Mouse (Mus musculus): ENCODE measurements around the gene Lrrc58.

Lrrc58 gene

DNA sequence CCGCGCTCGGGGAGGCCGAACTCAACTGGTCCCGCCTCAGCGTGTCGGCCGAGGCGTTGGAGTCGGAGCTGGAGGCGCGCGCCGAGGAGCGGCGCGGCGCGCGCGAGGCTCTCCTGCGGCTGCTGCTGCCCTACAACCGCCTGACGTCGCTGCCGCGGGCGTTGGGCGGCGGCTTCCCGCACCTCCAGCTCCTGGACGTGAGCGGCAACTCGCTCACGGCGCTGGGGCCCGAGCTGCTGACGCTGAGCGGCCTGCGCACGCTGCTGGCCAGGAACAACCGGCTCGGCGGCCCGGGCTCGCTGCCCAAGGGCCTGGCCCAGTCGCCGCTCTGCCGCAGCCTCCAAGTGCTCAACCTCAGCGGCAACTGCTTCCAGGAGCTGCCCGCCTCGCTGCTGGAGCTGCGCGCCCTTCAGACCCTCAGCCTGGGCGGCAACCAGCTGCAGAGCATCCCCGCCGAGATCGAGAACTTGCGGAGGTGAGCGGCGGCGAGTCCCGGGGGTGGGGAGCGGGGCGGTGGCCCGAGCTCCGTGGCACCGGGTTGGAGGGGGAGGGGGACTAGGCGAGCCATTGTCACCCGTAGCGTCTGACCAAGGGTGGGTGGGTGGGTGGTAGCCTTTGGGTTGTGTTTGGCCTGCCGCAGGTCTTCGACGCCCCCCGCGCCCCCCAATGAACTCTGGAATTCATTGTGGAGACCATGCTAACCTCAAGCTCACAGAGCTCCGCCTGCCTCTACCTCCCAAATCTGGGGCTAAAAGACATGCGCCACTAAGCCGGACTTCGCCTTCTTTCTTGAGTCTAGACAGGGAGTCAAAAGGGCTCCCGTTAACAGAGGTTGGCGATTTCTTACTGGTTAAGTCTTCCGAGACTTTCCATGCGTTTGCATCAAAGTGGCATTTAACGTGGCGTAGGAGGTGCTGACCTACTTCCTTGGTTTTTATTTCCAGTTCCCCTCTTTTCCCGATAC is 599 bp downstream of the Lrrc58 start:
- DNase-seq (ENCODE audit: low read depth, low spot score) = peak; percentile 47

DNA sequence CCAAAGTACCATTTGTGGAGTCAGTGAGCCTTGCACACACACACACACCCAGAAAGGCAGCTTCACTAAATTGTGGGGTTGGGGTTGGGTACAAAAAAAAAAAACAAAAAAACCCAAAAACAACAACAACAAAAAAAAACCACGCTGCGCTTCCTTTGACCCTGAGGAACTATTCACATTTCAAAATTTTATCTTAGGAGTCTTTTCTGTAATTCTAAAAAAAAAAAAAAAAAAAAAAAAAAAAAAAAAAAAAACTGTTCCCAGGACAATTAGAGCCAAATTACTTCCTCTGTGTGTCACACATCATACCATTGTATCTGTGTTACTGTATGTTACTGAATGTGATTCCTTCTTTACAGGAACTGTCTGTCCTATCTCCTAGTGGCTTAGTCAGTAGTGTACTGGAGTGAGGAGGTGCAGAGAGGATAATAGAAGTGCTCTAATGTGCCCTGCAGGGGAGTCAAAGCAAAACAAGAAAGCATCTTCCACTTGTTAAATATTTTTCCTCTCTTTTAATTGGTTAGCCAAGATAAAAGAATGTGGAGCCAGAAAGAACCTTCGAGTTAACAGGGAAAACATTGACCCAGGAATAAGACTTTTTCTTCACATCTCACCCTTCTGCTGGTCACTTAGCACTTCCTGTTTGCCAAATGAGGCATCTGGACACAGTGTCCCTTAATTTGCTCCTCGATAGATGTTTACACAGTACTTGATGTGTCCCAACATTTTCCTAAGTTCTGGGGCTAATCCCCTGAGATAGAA is 1.5 kb downstream of the Lrrc58 start:
- no peak for DNase-seq (ENCODE audit: low read depth, low spot score)

DNA sequence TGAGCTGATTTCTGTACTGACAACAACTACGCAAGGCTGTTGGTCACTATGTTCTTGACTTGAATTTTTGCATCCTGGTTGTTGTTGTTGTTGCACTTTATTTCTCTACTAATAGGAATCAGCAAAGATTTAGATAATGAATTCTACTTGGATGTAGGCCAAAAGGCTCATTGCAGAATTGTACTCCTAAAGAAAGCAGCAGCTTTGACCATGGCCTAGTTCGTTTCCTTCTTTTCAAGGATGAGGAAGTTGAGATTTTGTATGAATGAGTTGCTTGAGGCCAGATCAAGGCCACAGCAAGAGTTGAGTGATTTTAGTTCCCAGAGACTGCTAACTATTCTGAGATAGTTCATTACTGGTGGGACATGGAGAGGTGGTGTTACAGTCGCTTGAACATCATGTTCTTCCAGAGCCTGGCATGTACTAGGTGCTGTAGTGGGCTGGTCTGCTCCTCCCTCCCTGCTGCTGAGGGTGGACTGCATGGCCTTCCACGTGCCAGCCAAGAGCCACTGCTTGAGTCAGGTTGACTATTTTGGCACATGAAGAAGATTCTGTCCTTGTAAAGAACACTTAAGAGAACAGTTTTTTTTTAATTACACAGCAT is 3.0 kb downstream of the Lrrc58 start:
- no peak for DNase-seq (ENCODE audit: low read depth, low spot score)

DNA sequence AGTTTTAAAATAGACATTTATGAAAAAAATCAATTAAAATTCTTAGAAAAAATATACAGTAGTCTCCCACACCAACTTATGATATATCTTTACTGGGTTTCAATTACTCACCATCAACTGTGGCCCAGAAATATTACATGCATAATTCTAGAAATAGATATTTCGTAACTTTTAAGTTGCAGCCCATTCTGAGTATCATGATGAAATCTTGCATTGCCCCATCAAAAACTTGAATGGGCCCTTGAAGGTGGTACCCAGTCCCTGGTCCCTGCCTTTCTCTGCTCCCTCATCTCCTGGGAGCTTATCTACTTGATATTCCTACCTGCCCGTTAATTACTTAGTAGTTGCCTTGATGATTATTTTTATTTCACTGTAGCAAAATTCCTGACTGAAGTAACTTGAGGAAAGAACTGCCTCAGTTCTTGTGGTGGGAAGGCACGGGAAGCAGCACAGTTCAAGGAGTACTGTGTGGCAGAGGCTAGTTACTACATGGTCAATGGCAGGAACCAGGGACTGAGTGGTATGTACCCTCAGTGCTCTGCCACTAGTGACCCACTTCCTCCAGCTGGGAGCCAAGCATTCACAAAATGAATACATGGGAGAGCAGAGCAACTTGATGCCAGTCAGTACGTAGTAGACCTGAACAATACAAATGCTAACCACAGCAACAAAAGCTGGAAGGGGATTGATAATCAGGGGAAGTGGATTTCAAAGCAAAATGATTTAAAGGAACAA is 6.5 kb downstream of the Lrrc58 start:
- no peak for DNase-seq (ENCODE audit: low read depth, low spot score)

DNA sequence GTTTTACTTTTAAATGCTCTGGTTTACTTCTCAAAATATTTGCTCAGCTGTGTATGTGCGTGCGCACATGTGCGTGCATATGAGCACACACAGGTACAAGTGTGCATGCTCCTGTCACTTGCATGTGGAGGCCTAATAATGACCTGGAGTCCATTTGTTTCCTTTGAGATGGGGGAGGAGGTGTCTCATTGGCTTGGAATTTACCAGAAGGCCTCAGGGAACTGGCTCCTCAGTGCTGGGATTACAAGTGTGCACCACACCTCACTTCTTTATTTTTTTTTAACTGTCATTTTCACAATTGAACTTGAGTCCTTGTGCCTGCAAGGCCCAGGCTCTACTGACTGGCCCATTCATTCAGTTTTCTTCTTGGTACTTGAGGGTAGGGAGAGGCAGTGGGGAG is 9.2 kb downstream of the Lrrc58 start:
- DNase-seq (ENCODE audit: low read depth, low spot score) = no peak

DNA sequence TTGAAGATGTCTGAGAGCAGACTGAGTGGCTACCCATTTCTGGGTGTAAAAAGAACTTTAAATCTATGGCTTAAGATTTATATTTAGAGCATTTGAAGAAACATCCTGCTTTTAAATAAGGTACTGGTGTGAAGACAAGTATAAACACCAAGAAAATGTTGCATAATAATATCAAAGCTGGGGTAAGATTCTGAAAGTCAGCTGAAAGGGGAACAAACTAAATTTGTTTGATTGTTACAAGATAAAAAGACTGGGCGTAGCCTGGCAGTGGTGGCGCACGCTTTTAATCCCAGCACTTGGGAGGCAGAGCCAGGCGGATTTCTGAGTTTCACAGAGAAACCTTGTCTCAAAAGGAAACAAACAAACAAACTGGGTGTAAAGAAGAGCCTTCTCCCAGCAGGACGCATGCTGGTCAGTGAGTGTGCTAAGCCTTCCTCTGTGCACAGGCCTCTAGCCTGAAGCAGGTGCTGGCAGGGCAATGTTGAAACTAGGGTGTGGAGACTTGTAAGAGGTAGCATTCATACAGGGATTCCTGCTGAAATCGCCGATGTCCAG is 10.8 kb downstream of the Lrrc58 start:
- no peak for DNase-seq (ENCODE audit: low read depth, low spot score)

DNA sequence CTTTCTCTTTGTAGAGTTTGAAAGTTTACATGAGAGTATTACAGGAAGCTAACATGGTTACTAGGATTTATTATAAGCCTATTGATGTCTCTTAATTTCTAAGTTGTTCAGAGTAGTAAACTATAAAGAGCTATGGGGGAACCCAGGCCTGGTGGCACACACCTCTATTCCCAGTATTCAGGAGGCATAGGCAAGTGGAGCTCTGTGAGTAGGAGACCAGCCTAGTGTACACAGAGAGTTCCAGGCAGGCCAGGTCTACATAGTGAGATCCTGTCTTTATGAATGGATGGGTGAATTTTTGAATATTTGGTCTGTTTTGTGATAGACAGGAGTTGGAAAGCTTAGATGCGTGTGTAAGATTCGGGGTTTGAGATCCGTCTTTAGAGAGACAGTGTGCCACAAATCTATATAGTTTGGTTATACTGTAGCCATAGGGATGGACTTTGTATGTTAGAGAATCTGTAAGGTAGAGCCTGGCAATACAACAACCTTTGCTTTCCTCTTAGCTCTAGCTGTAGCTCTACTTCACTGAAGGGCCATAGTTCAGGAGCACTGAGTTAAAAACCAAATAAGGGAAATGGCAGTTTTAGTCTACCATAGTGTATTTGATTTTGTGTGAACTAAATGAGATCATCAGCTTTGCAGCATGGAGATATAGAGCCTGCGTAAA is 11.7 kb downstream of the Lrrc58 start:
- no peak for DNase-seq (ENCODE audit: low read depth, low spot score)

DNA sequence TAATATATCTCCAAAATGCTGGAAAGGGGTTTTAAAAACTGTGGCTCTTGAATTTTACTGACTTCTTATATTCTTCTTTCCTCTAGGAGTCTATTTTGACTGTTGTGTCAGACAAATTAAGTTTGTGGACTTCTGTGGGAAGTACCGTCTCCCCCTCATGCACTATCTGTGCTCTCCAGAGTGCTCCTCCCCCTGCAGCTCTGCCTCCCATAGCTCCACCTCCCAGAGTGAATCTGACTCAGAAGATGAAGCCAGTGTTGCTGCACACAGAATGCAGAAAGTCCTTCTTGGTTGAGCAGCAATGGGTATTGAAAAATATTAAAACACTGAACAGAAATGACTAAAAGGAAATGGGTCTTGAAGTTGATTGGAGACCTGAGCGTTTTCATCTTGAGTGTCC is 13.0 kb downstream of the Lrrc58 start:
- no peak for DNase-seq (ENCODE audit: low read depth, low spot score)

DNA sequence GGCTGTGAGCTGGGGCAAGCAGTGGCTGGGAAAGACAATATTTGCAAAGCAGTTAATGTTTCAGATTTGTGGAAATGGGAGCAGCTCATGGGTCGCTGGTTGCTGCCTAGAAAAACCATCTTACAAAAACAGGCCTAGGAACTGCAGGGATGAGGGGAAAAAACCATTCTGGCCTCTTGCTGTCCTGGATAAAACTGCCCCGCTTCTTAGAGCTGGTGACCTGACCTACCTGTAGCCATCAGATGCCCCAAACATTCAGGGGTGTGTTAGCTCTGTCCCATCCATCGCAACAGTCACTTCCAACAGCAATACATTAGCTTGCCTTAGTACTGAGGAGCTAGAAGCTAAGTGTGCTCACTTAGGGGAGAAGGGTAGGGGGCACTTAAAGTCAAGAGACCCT is 20.8 kb downstream of the Lrrc58 start:
- no peak for DNase-seq (ENCODE audit: low read depth, low spot score)

DNA sequence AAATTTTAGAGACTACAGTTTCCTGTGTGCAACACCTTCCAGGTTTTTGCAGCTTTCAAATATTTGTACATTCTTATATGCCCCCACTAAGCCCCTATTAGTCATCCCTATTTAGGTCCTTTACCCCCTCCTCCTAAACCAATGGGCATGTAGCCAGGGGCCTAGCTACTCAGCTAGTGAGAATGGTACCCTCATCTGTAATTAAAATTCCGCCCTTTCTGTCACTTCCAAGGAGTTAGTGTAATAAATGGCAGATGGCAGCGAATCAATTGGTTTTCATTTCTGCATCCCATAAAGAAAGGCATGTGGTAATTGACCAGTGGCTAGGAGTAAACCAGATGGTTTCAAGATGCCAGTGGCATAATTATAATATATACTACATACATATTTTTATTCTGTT is 24.5 kb downstream of the Lrrc58 start:
- DNase-seq (ENCODE audit: low read depth, low spot score) = no peak

DNA sequence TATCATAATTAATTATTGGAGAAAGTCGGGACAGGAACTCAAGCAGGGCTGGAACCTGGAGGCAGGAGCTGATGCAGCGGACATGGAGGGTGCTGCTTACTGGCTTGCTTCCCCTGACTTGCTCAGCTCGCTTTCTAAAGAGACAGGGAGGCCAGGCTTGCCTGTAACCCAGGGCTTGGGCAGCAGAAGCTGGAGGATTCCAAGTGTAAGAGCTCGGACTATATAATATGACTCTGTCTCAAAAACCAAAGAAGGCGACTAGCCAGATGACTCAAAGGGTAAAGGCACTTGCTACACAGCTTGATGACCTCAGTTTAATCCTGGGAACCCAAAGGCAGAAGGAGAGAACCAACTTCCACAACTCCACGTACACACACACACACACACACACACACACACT is 25.2 kb downstream of the Lrrc58 start:
- no peak for DNase-seq (ENCODE audit: low read depth, low spot score)

DNA sequence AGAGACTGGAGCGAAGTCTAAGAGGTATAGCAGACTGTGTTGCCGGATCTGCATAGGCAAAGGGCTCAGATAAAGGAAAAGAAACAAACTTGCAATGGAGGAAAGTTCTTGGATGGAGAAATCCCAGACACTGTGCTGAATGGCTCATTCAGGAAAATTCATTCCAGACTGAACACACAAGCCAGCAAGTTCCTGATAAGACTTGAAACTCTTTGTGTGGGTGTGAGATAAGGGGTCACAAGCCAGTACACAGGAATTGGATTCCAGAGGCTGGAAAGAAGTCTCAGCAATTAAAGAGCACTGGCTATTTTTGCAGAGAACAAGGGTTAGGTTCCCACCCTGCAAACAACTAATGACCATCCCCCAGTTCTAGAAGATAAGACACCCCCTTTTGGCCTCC is 25.8 kb downstream of the Lrrc58 start:
- DNase-seq (ENCODE audit: low read depth, low spot score) = no peak

DNA sequence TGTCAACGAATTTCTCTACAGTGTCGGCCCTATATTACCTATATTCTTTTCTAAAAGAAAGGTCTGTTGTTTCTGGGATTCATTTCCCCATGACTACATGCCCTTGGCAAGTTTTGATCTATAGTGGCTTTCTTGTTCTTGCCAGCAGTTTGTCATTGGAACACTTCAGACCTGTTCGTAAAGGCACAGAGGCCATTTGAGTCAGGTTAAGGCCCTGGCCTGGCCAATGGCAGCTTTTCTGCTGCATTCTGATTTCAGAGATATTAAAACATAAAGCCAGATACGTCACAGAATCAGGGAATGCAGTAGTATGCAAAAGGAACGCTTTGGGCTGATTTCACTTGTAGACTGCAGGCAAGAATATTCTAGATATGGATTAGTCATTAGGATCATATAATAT is 30.6 kb downstream of the Lrrc58 start:
- DNase-seq (ENCODE audit: low read depth, low spot score) = no peak

DNA sequence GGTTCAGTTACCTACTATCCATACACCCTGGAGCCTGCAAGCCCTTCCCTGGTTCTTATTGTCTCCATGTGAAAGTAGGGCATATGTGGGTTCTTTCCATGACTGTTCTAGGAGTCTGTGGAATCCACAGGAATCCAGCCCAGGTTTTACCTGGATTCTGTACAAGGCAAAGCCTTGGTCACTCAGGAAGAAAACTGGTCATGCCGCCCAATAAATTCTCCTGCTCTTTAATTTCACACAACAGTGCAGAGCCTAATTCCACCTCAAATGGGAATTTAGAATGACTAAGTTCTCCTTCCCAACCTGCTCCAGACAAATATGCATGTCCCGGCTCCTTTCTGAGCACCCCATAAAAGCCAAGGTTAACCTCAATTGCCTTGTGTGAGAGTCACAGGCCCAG is 31.2 kb downstream of the Lrrc58 start:
- DNase-seq (ENCODE audit: low read depth, low spot score) = no peak

DNA sequence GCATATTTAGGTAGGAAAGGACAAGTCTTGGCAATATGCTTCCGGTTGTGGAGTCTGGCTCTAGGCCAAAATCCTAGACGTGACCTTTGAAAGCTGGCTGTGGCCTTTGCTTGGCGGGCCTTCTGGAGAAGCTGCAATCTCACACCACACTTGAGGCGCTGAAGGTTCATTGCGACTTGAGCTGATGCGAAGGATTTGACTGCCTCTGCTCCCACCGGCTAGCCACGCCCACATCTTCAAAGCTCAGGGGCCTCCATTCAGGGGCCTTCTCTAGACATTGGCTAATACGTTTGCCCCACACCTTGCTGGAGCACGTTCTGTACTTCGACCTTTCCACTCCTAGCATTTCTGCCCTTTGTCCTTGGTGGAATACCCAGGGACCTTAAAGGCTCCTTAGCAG is 33.1 kb downstream of the Lrrc58 start:
- DNase-seq (ENCODE audit: low read depth, low spot score) = no peak

DNA sequence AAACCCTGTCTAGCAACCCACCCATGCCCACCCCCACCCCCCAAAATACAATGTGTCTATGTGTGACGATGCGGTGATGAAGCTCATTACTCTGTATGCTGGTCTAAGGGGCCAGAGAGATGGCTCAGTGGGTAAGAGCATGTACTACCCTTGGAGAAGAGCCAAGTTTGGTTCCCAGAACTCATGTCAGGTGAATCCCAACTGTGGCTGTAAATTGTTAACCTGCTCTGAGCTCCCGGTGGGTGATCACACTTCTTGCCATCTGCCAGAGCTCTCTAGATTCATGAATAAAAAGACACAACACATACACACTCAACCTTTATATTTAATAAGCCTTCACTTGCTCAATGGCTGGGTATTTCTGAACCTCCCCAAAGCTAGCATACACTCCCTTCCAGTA is 38.3 kb downstream of the Lrrc58 start:
- DNase-seq (ENCODE audit: low read depth, low spot score) = no peak

DNA sequence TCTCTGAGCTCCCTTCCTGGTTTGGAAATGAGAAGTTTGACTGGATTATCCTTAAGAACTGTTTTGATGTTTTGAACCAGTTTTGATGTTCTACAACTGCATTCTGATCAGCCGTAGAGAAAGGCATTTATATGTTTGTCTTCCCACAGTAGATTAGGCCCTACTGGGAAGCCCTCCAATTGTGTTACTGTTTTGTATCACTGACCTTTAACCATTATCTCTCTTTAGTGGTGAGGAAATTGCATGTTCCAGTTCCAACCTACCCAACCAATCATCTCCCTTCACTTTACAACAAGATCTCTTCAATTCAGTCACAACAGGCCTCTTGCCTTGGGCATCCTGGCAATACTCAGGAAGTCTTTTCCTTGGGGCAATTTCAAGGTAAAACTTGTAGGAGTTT is 42.9 kb downstream of the Lrrc58 start:
- DNase-seq (ENCODE audit: low read depth, low spot score) = no peak

DNA sequence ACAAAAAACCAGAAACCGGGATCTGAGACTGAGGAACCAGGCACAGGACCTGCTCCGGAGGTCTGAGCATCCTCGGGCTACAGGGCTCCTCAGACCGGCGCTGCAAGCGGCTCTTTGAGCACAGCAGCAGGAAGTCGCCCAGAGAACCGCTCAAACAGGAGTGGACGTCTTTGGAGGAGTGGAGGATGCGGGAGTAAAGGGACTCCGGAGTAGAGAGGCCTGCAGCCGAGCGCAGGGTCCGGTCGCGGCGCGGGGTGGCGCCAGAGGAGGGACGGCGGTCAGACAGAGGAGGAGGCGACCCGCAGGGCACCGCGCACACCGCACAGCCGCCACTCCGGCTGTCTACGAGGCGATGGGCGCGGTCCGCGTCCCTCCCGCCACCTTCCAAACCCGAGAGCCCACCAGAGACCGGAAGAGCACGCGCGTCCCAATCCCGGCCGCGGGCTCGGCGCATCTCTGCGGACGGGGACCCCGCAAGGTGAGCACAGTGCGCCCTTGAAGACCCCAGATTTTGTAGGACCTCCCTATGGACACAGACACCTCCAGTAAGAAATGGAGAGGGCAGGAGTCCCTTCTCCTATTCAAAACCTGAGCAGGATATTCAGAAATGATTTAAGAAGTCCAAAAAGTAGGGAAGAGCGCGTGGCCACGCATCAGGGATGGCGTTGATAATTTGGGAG is 48.1 kb downstream of the Lrrc58 start, which contains the start of gene Gpr156:
TSS of gene Gpr156 (plus strand) at position 359 of the 680 bp plus-strand sequence.
- no peak for DNase-seq (ENCODE audit: low read depth, low spot score)

DNA sequence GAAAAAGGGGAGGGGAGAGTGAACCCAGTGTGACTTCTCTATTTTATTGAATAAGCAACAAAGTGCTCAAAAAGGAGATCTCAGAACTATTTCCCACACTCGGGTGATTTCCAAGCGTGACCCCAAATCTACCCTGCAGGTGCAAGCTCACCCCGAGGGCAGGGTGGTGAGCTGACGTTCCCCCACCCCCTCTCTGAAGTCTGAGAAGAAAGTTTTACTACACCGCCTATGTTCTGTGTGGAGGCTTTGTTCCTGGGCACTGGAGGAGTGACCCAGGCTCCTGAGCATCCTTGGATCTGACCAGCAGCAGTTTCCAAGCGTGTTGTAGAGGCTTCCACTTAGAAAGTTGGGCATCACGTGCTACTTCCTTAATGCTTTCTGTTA is 48.6 kb downstream of the Lrrc58 start:
- DNase-seq (ENCODE audit: low read depth, low spot score) = no peak

DNA sequence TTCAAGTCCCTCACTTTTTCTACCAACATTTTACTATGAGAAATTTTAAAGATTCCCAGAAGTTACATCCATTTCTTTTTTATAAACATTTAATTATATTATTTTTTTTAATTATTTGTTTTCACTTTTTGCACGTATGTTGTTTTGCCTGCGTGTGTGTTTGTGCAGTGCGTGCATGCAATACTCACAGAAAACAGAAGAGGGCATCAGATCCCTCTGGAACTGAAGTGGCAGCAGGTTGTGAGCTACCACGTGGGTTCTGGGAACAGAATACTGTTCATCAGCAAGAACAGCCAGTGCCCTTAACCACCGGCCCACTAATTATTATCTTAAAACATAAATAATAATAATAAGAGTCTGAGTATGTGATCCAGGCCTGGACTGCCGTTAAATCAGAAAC is 50.8 kb downstream of the Lrrc58 start:
- no peak for DNase-seq (ENCODE audit: low read depth, low spot score)
